Mouse (Mus musculus) gastrocnemius, adult 2 months (tissue): ENCODE measurements around the gene Fgf14. TPM values are rescaled to one million over a fixed set of nuclear protein-coding genes. Genes with fewer than 3 reads are reported as not detected.
"Not testable (repeated sequence)": the region's sequence is repeated elsewhere in the genome, so short reads cannot be mapped to it uniquely, and the experiment has no call there.

ENCODE experiments used
- DNase-seq: peaks from one replicate; pipeline ENCODE4 v3.0.0; 2022
- H3K27ac ChIP-seq: fragments of 200-600 bp; 2 replicates; pipeline ENCODE4 v1.8.1; 2022; ENCODE audit warnings: mild to moderate bottlenecking
- H3K4me3 ChIP-seq: fragments of 200-600 bp; 2 replicates; pipeline ENCODE4 v1.8.1; 2022; ENCODE audit warnings: mild to moderate bottlenecking, moderate library complexity
- CTCF ChIP-seq: fragments of 200-600 bp; IDR thresholded peaks from 2 replicates; pipeline ENCODE4 v1.8.1; 2022; ENCODE audit warnings: antibody characterized with exemption, mild to moderate bottlenecking, moderate library complexity
- intact Hi-C: fragments of 180-260 bp; cut with DNase I; formaldehyde crosslinking; loops from one replicate; pipeline ENCODE4 v1.15.1; 2025
- total RNA-seq, 2 experiments: library from RNA; stranded (reverse); gene quantifications; 2 replicates each; pipeline ENCODE4 v1.2.3; 2021

The Fgf14 gene
- total RNA-seq, 2 experiments from 2014 or later = not detected

DNA sequence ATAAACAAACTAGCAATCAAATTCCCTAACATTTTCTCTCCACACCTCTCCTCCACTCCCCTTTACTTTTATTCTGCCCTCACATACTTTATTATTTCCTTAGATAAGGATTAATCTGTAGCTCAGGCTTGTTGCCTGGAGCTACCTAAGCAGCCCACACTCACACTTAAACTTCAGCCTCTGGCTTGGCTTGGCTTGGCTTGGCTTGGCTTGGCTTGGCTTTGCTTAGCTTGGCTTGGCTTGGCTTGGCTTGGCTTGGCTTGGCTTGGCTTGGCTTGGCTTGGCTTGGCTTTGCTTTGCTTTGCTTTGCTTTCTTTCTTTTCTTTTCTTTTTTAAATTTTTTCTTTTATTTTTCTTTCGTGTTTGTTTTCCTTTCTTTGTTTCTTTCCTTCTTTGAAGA, 636.3 kb downstream of the Fgf14 start:
- TF ChIP-seq CTCF = no peak
- Histone ChIP-seq H3K27ac (no peak overlapping the region), H3K4me3 (no peak overlapping the region)
- intact Hi-C loops = no loop called here
- no peak for DNase-seq

DNA sequence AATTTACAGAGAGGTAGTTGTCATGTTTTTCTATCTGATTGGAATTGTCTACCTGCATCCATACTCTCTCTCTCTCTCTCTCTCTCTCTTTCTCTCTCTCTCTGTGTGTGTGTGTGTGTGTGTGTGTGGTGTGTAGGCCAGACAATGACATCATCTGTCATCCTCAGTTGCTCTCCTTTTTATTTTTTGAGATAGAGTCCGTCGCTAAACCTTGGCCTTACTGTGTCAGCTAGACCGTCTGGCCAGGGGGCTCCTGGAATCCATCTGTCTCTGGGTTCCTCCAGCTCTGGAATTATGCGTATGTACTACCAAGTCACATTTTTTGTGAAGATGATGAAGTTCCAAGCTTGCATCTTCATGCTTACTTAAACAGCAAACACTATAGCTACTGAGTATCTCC, 639.5 kb downstream of the Fgf14 start:
- intact Hi-C loops = no loop called here
- TF ChIP-seq CTCF = no peak
- no peak for DNase-seq

DNA sequence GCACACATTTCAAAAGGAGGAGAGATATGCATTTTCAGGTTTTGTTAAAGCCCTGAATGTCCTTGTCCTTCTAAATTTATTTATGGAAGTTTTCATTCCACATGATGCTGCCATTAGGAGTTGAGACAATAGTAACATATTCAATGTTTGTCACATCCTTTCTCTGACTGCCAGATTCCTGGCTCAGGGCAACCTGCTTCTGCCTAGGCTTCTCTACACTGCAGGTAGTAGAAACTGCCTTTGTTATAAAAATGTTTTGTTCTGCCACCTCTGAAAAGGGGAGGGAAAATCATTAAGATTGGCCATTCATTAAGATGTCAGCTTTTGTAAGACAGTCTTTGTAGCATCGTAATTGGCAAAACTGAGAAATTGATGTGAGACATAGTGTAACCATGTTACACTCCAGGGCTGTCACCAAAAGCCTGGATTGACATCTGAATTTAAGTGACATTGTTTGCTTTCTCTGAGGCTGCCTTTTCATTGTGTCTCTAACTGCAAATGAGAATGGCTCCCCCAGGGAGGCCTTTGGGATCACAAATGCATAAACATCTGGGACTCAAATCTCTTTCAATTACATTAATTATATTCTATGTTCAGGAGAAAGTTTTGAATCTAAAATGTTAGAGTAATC, 640.2 kb downstream of the Fgf14 start:
- intact Hi-C loops = no loop called here
- TF ChIP-seq CTCF = no peak
- DNase-seq = no peak
- Histone ChIP-seq H3K4me3 (no peak overlapping the region), H3K27ac (no peak overlapping the region)

More for the DNA sequence above, 639.5 kb downstream of the Fgf14 start:
- Histone ChIP-seq H3K4me3 (no peak overlapping the region), H3K27ac (no peak overlapping the region)

DNA sequence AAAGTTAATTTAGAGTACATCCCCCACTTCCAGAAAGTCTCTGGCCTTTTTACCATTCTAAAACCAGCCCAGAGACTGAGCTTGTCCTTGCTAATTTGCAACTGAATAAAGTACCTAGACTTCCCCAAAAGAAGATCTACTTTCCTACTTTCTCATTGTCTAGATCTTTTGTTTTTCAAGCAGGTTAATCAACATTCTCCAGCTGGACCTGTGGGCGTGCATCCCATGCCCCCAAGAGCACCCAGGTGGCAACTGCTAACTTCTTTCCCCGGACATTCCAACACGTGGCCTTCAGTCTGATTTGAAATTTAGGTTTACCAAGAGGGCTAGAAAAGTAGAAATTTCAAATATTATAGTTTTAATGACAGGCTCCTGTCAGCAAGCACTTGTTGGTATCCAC, 643.6 kb downstream of the Fgf14 start:
- DNase-seq, intact Hi-C loops, H3K27ac ChIP-seq, H3K4me3 ChIP-seq: not testable (repeated sequence)

DNA sequence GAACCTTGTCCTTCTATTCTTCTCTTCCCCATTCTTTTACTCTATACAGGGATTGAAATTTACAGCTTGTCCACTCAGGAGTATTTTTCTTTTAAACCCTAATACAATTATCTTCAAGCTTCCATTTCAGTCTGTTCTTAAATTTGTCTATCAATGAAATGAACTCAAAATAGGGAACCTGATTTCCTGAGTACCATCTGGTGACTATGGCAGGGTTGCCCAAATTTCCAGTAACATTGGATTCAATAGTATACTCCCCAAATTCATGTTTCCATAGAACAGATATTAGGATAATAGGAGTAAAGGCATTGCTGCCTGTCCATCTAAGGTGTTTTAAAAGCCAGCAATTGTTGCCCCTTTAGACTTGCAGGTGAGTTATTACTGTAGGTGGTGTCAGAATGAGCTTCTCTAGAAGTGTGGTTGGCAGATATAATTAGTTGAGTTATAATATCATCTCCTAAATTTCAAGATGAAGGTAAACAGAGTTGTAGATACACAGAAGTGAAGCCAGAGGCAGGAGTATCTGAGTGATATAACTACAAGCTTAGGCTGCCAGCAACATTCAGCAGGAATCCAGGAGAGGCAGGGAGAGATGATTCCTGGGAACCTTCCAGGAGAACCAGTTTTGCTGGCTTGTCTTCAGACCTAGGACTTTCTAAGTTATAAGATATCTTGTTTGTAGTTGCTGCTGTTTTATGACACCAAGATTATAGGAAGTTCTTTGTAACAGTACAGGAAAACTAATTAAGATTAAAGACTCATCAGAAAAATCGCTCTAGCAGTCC, 648.8 kb downstream of the Fgf14 start:
- no peak overlapping the region for H3K4me3 ChIP-seq
- DNase-seq = no peak
- no peak overlapping the region for H3K27ac ChIP-seq
- TF ChIP-seq CTCF = no peak
- intact Hi-C loops = no loop called here

DNA sequence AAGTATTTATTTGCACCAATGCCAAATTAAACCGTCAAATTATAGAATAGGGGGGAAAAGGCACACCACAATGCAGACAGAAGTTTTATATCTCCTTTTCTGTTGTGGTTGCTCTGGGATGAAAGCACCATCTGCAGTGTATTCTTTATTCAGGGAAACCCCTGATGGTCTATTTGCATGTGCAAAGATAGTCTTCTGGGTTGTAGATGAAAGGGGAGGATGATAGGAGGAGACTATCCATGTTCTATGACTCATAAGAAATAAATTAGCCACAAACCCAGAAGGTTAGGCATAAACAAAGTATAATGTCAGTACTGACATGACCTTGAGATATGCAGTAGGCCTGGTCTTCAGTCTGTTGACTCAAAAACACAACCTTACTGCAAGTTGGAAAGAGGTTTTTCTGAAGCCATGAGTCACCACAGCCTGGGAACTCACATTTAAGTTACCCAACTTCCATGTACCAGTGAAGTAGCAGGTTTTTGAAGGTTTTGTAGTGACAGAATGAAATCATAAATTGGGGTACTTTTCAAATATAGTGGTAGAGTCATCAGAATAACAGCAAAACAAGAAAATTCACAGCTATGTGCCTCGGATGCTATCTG, 686.2 kb downstream of the Fgf14 start:
- Histone ChIP-seq H3K4me3 (no peak overlapping the region), H3K27ac (no peak overlapping the region)
- no peak for DNase-seq
- TF ChIP-seq CTCF = no peak
- intact Hi-C loops = no loop called here

DNA sequence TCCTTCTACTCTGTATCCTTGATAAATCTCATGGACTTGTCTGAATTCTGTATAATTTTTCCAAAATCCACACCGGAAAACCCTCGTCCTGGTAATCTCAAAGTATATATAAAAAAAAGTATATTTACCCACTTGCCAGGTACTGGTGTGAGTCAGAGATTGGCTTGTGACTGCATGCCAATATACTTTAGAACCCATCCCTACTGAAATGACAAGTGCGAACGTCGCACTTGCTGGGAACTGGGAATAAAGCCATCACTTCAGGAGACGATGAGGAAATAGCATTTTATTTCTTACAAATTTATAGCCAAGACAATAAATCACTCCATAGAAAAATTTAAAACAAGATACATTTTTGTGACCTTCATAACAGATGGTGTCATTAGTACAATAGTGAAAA, 708.9 kb downstream of the Fgf14 start:
- no peak for TF ChIP-seq CTCF
- Histone ChIP-seq H3K27ac (no peak overlapping the region), H3K4me3 (no peak overlapping the region)
- intact Hi-C loops = no loop called here
- no peak for DNase-seq

DNA sequence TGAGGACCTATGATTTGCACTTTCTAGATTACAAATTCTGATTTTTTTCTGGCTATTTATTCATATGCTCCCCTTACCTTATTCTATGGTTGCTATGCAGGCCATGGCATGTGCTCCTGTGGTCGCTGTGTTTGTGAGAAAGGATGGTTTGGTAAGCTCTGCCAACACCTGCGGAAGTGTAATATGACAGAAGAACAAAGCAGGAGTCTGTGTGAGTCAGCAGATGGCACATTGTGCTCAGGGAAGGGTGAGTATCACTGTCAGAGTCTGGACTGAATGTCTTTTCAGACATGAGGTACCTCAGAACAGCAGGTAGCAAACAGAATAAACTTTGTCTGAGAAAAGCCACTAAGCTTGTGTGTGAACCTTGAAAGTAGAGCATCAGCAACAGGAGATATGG, 710.4 kb downstream of the Fgf14 start:
- TF ChIP-seq CTCF = no peak
- intact Hi-C loops = no loop called here
- no peak overlapping the region for H3K27ac ChIP-seq

More for the DNA sequence above, 710.4 kb downstream of the Fgf14 start:
- DNase-seq = no peak
- H3K4me3 ChIP-seq = no peak overlapping the region
